Mouse (Mus musculus) spleen, adult 2 months (tissue): ENCODE measurements around the gene Pax3. TPM values are rescaled to one million over a fixed set of nuclear protein-coding genes. Genes with fewer than 3 reads are reported as not detected.
A peak's percentile ranks its signal among the peaks of the same experiment; 100 is the strongest.

ENCODE experiments used
- DNase-seq, 2 experiments: peaks; one replicate each; pipeline versions ENCODE4 v3.0.0 to v3.0.0-alpha.2; 2012 to 2021; ENCODE audit warnings: low spot score in 2 of 2, low read depth in 1 of 2
- H3K27ac ChIP-seq: fragments of 200-500 bp; 2 replicates; pipeline ENCODE4 v1.5.1; 2012; ENCODE audit warnings: low read length, inconsistent platforms; ENCODE audit not compliant: insufficient read depth
- H3K27me3 ChIP-seq: fragments of 200-500 bp; 2 replicates; pipeline ENCODE4 v1.6.1; 2012; ENCODE audit warnings: mild to moderate bottlenecking, moderate library complexity, low read length, inconsistent platforms; ENCODE audit not compliant: control insufficient read depth, insufficient read depth
- H3K36me3 ChIP-seq: fragments of 200-500 bp; 2 replicates; pipeline ENCODE4 v1.6.1; 2012; ENCODE audit warnings: mild to moderate bottlenecking, low read length, inconsistent platforms; ENCODE audit not compliant: control insufficient read depth, insufficient read depth
- H3K4me1 ChIP-seq: fragments of 200-500 bp; 2 replicates; pipeline ENCODE4 v1.6.1; 2011; ENCODE audit warnings: inconsistent platforms; ENCODE audit not compliant: control insufficient read depth, insufficient read depth, insufficient read length
- H3K4me3 ChIP-seq: fragments of 200-500 bp; 2 replicates; pipeline ENCODE4 v1.5.1; 2011; ENCODE audit warnings: mild to moderate bottlenecking, inconsistent platforms; ENCODE audit not compliant: insufficient read depth, insufficient read length; ENCODE audit errors: extremely low read depth
- CTCF ChIP-seq: fragments of 200-500 bp; IDR thresholded peaks from 2 replicates; pipeline ENCODE4 v1.5.1; 2011; ENCODE audit warnings: mild to moderate bottlenecking, inconsistent platforms; ENCODE audit not compliant: insufficient read depth, insufficient read length, insufficient replicate concordance; ENCODE audit errors: extremely low read depth
- POLR2A ChIP-seq: fragments of 200-500 bp; IDR thresholded peaks from 2 replicates; pipeline ENCODE4 v1.6.1; 2011; ENCODE audit warnings: low read depth, low read length, inconsistent platforms
- WGBS: fragments of 180-500 bp; shearing (Covaris S2); methylation state at CpG from one replicate; pipeline ENCODE4 v1.1.7; 2018; 5-methylcytosine and 5-hydroxymethylcytosine counted together
- polyA plus RNA-seq: library from polyadenylated mRNA; depleted of rRNA; stranded (reverse); fragments of >200 nt; gene quantifications from 2 replicates; pipeline ENCODE4 v1.2.3, GENCODE M21; 2012

Pax3 gene
- polyA plus RNA-seq, 1 experiment: 0.26 TPM

GRCm38 (mm10) chr1:78198319-78198940 lies 1.5 kb upstream of the Pax3 start:
- no peak for TF ChIP-seq POLR2A
- no peak for TF ChIP-seq CTCF
- WGBS: 4% methylated on average over 9 of the region's 9 CpGs
- Histone ChIP-seq H3K36me3 (no peaks in the 10 kb centered on the region), H3K27me3 (peaks cover 39% of the 10 kb centered on the region), H3K4me3 (no peak overlapping the region), H3K4me1 (no peaks in the 10 kb centered on the region), H3K27ac (no peak overlapping the region)
- no peak for DNase-seq

GRCm38 (mm10) chr1:78197351-78198234 lies 659 bp upstream of the Pax3 start:
- Histone ChIP-seq H3K4me1 (no peaks in the 10 kb centered on the region), H3K27ac (no peak overlapping the region), H3K27me3 (peaks cover 41% of the 10 kb centered on the region), H3K36me3 (no peaks in the 10 kb centered on the region), H3K4me3 (no peak overlapping the region)
- TF ChIP-seq CTCF (no peak), POLR2A (no peak)
- 10% methylated on average over 21 of the region's 21 CpGs for WGBS
- DNase-seq: no peak

GRCm38 (mm10) chr1:78195771-78196712 lies 892 bp downstream of the Pax3 start:
- Histone ChIP-seq H3K27me3 (peaks cover 36% of the 10 kb centered on the region), H3K36me3 (no peaks in the 10 kb centered on the region), H3K4me1 (no peaks in the 10 kb centered on the region), H3K4me3 (peak overlapping the region; percentile 29; the same call in 1 of the 2 replicates), H3K27ac (no peak overlapping the region)
- no peak for DNase-seq
- WGBS: 3% methylated on average over 42 of the region's 42 CpGs
- TF ChIP-seq POLR2A (no peak), CTCF (no peak)

GRCm38 (mm10) chr1:78195145-78195544 lies 1.8 kb downstream of the Pax3 start:
- WGBS: 11% methylated on average over 21 of the region's 21 CpGs
- H3K4me1 ChIP-seq: no peaks in the 10 kb centered on the region
- H3K27ac ChIP-seq: no peak overlapping the region
- H3K36me3 ChIP-seq: no peaks in the 10 kb centered on the region
- H3K27me3 ChIP-seq: peaks cover 32% of the 10 kb centered on the region
- H3K4me3 ChIP-seq: no peak overlapping the region
- TF ChIP-seq CTCF (no peak), POLR2A (no peak)
- DNase-seq: no peak

GRCm38 (mm10) chr1:78194381-78195047 lies 2.4 kb downstream of the Pax3 start:
- WGBS: 10% methylated on average over 6 of the region's 6 CpGs
- DNase-seq: no peak
- no peak for TF ChIP-seq POLR2A
- no peak for TF ChIP-seq CTCF
- no peak overlapping the region for H3K4me3 ChIP-seq
- H3K36me3 ChIP-seq: no peaks in the 10 kb centered on the region
- peaks cover 34% of the 10 kb centered on the region for H3K27me3 ChIP-seq
- no peak overlapping the region for H3K27ac ChIP-seq
- H3K4me1 ChIP-seq: no peaks in the 10 kb centered on the region

GRCm38 (mm10) chr1:78193465-78193991 lies 3.4 kb downstream of the Pax3 start:
- WGBS: 10% methylated on average over 20 of the region's 20 CpGs

More at GRCm38 (mm10) chr1:78193465-78193991, 3.4 kb downstream of the Pax3 start:
- H3K4me3 ChIP-seq: no peak overlapping the region
- DNase-seq: no peak
- no peak overlapping the region for H3K27ac ChIP-seq
- H3K36me3 ChIP-seq: no peaks in the 10 kb centered on the region
- no peaks in the 10 kb centered on the region for H3K4me1 ChIP-seq
- peaks cover 33% of the 10 kb centered on the region for H3K27me3 ChIP-seq
- TF ChIP-seq POLR2A: no peak
- TF ChIP-seq CTCF: no peak
